In the genomic region with DNA sequence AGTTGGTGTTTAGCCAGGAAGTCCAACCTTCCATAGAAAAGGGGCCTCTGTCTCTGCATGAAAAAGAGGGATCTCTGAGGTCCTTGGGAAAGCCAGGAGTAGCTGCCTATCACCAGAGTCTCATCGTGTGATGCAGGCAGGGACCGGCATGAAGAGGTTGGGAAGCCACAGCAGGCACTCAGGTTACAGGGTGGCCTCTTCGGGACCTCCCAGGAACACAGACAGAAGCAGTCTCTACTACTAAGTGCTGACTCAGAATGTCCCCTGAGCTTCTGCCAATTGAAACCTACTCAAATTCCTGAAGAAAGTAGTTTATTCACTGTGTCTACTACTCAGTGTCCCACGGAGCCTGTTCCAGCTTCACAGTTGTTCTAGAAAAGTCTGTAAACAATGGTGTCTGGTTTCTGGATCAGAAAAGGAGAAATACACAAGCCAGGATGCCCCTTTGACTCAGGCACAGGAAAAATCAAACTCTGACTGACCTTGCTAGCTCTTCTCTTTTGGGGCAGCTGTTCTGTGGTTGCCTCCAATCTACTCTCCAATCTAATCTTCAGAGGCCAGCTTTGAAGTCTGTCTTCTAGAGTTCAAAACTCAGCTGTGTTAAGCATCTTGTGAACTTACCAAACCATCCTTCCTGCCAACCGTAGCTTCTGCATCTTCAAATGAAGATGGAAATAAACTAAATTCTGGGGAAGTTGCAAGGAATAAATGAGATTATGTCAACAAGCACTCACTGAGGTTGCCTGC, we compare ENCODE assay signal across 15 mouse cellular contexts.
DNase-seq lines count a peak whose midpoint lies in the region; ATAC-seq and TF ChIP-seq lines count a peak whose summit lies in the region.
"Had no signal": no experiment of that assay in that cellular context is flagged by ENCODE, and none has a peak within 500 bp of the region (broad histone marks: within the 10 kb centered on the region; RNA-seq: fewer than 3 reads in every experiment).

No protein-coding gene starts in this region.

- ATAC-seq in embryonic facial prominence, embryonic 15.5 days (ENCODE audit: insufficient number of reproducible peaks, low FRiP score, low TSS enrichment, low read depth) = peak; percentile 39; the same call in 1 of the 2 replicates
- ATAC-seq in stomach, embryonic 14.5 days (ENCODE audit: insufficient number of reproducible peaks, insufficient read depth, low FRiP score, low read depth) = peak; percentile 42; the same call in 1 of the 2 replicates

- H3K27me3 ChIP-seq in embryonic facial prominence, embryonic 15.5 days = no peaks in the 10 kb centered on the region
- no peaks in the 10 kb centered on the region for H3K27me3 ChIP-seq in stomach, embryonic 14.5 days (ENCODE audit: control insufficient read depth, insufficient read depth, low read length)
- H3K27me3 ChIP-seq: liver, embryonic 15.5 days had no signal

- WGBS in embryonic facial prominence, embryonic 15.5 days = 35% methylated on average over 5 of the region's 5 CpGs
- 39% methylated on average over 5 of the region's 5 CpGs for WGBS in stomach, embryonic 14.5 days

- no peaks in the 10 kb centered on the region for H3K36me3 ChIP-seq in embryonic facial prominence, embryonic 15.5 days
- H3K36me3 ChIP-seq in stomach, embryonic 14.5 days (ENCODE audit: control insufficient read depth, insufficient read depth, low read length) = no peaks in the 10 kb centered on the region
- H3K36me3 ChIP-seq: liver, embryonic 15.5 days had no signal

- H3K27ac ChIP-seq in gastrocnemius, adult 2 months = no peak overlapping the region
- H3K27ac ChIP-seq in layer of hippocampus, adult 2 months = peak overlapping the region; percentile 3; the same call in 1 of the 2 replicates
- H3K27ac ChIP-seq in embryonic facial prominence, embryonic 15.5 days (replicated peaks) = no peak overlapping the region
- no peak overlapping the region for H3K27ac ChIP-seq in stomach, embryonic 14.5 days (ENCODE audit: low read length)
- H3K27ac ChIP-seq: liver, embryonic 15.5 days had no signal

- no peak overlapping the region for H3K9ac ChIP-seq in embryonic facial prominence, embryonic 15.5 days
- no peak overlapping the region for H3K9ac ChIP-seq in stomach, embryonic 14.5 days (replicated peaks; ENCODE audit: low read depth, low read length)
- H3K9ac ChIP-seq: liver, embryonic 15.5 days had no signal

- H3K4me3 ChIP-seq in gastrocnemius, adult 2 months = no peak overlapping the region
- no peak overlapping the region for H3K4me3 ChIP-seq in layer of hippocampus, adult 2 months
- H3K4me3 ChIP-seq in embryonic facial prominence, embryonic 15.5 days (replicated peaks) = no peak overlapping the region
- H3K4me3 ChIP-seq in stomach, embryonic 14.5 days (ENCODE audit: low read depth, low read length) = no peak overlapping the region
- H3K4me3 ChIP-seq: liver, embryonic 15.5 days; myocyte had no signal

- peak; percentile 17 for DNase-seq in gastrocnemius, adult 2 months
- no peak for DNase-seq in gastrocnemius, postnatal 36 days
- no peak for DNase-seq in layer of hippocampus, adult 2 months (ENCODE audit: low spot score in 2 of 2)
- DNase-seq in layer of hippocampus, postnatal 25 days (ENCODE audit: extremely low spot score in 1 of 2, low spot score in 1 of 2) = no peak
- DNase-seq in urinary bladder, adult 18-20 months (ENCODE audit: low spot score in 2 of 2) = no peak
- DNase-seq in retina, embryonic 14.5 days (ENCODE audit: low spot score) = no peak
- DNase-seq: adrenal gland, adult 8-10 months; cerebellum, adult 8-10 months; kidney, postnatal 4 days; right cerebral cortex, postnatal 25 days; thymus, postnatal 14 days had no signal

- no peaks in the 10 kb centered on the region for H3K4me1 ChIP-seq in embryonic facial prominence, embryonic 15.5 days
- H3K4me1 ChIP-seq in stomach, embryonic 14.5 days (ENCODE audit: control insufficient read depth, insufficient read depth, low read length) = no peaks in the 10 kb centered on the region
- H3K4me1 ChIP-seq: liver, embryonic 15.5 days had no signal

- intact Hi-C loops in gastrocnemius, adult 2 months (cut with DNase I) = no loop called here
- intact Hi-C loops in gastrocnemius, postnatal 36 days (cut with DNase I) = no loop called here

- H3K4me2 ChIP-seq in embryonic facial prominence, embryonic 15.5 days (replicated peaks) = no peak overlapping the region
- H3K4me2 ChIP-seq in stomach, embryonic 14.5 days (replicated peaks; ENCODE audit: low read depth, low read length) = no peak overlapping the region
- H3K4me2 ChIP-seq: liver, embryonic 15.5 days had no signal

- no peaks in the 10 kb centered on the region for H3K9me3 ChIP-seq in embryonic facial prominence, embryonic 15.5 days (replicated peaks)
- H3K9me3 ChIP-seq in stomach, embryonic 14.5 days (ENCODE audit: control insufficient read depth, low read depth, low read length) = no peaks in the 10 kb centered on the region
- H3K9me3 ChIP-seq: liver, embryonic 15.5 days had no signal

- no peak for TF ChIP-seq CTCF in gastrocnemius, adult 2 months (IDR thresholded peaks at IDR 0.05)
- TF ChIP-seq CTCF in layer of hippocampus, adult 2 months (conservative IDR thresholded peaks at IDR 0.05) = no peak
